Mouse (Mus musculus): Measurements from ENCODE around the gene Cyp4f37. TPM values are rescaled to one million over a fixed set of nuclear protein-coding genes. Genes with fewer than 3 reads are reported as not detected.

Cyp4f37 gene
- 0.34 TPM for total RNA-seq (2023)

GRCm38 (mm10) chr17:32621018-32621417, at the start of gene Cyp4f37:
Cyp4f37 (plus strand) TSS chr17:32621309.

GRCm38 (mm10) chr17:32658712-32659111, 37.6 kb downstream of the Cyp4f37 start, which contains the start of gene Cyp4f40:
Cyp4f40 (plus strand) TSS chr17:32658900.

DNA sequence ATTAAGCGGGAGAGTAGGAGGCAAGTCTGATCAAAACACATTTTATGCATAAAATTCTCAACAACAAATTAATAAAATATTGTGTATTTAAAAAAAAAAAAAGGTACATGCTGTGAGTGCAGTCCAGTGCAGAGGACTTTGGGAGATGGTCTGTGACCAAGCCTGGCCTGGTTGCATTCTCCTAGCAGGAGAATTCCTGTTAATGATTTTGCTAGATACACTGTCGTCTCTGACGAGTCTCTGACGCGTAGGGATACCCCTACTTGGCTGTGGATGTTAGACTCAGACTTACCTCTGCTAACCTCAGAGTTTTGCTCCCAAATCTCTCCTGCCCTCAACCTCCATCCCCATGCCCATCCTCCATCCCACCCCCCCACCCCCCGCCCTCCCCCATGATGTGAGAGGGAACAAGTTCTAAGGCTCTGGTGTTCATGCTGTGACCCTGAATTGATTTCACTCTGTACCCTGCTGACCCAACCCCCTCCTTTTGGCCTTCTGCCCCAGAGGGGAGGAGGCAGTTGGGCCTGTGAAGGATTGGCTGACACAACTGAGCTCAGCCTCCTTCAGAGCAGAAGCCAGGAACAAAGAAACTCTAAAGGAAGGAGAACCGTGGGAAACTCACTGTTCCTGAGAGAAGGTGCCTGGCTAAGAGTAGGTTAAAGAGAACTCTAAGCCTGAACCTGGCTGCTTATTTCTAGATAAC, 64.1 kb downstream of the Cyp4f37 start, which contains the start of gene Cyp4f15:
Gene Cyp4f15, plus strand, starts transcription at position 580 of the 703 bp plus-strand sequence.

Other genes starting within 250 kb of the Cyp4f37 start
- 32.1 TPM for gene Wiz, start 231.9 kb upstream of the Cyp4f37 start, total RNA-seq (2023)
- 562 TPM for gene Rasal3, start 217.7 kb upstream of the Cyp4f37 start, total RNA-seq (2023)
- gene Pglyrp2, start 197.1 kb upstream of the Cyp4f37 start, total RNA-seq (2023) = 69.5 TPM
- gene Cyp4f39, start 168.6 kb upstream of the Cyp4f37 start, total RNA-seq (2023) = not detected
- 0.86 TPM for gene Cyp4f17, start 115.3 kb upstream of the Cyp4f37 start, total RNA-seq (2023)
- 3.8 TPM for gene Cyp4f16, start 84.8 kb upstream of the Cyp4f37 start, total RNA-seq (2023)
- gene Cyp4f40, start 37.6 kb downstream of the Cyp4f37 start, total RNA-seq (2023) = not detected
- not detected for gene Cyp4f15, start 64.3 kb downstream of the Cyp4f37 start, total RNA-seq (2023)
- 87.4 TPM for gene Zfp871, start 167.0 kb downstream of the Cyp4f37 start, total RNA-seq (2023)
- gene Zfp811, start 188.6 kb downstream of the Cyp4f37 start, total RNA-seq (2023) = 0.43 TPM
- 13.7 TPM for gene Zfp799, start 209.0 kb downstream of the Cyp4f37 start, total RNA-seq (2023)

All from CD8-positive naive resting alpha-beta T cell, adult 57 days (primary cell).